Mouse (Mus musculus) ES-E14 (cell line): ENCODE data around the gene Emp3.

Experiments used
- CHD2 ChIP-seq: IDR thresholded peaks from 2 replicates; pipeline ENCODE4 v1.6.1; 2014; ENCODE audit warnings: mild to moderate bottlenecking, low read depth, low read length, inconsistent platforms
- MAFK ChIP-seq: IDR thresholded peaks from 2 replicates; pipeline ENCODE4 v1.6.1; 2014; ENCODE audit warnings: mild to moderate bottlenecking, low read depth, low read length, inconsistent platforms; ENCODE audit not compliant: insufficient read depth
- ZC3H11A ChIP-seq: IDR thresholded peaks from 2 replicates; pipeline ENCODE4 v1.6.1; 2012; ENCODE audit warnings: low read depth, mild to moderate bottlenecking, inconsistent platforms, low read length, borderline replicate concordance
- ZNF384 ChIP-seq: IDR thresholded peaks from 2 replicates; pipeline ENCODE4 v1.6.1; 2012; ENCODE audit warnings: low read depth, low read length, inconsistent platforms

DNA sequence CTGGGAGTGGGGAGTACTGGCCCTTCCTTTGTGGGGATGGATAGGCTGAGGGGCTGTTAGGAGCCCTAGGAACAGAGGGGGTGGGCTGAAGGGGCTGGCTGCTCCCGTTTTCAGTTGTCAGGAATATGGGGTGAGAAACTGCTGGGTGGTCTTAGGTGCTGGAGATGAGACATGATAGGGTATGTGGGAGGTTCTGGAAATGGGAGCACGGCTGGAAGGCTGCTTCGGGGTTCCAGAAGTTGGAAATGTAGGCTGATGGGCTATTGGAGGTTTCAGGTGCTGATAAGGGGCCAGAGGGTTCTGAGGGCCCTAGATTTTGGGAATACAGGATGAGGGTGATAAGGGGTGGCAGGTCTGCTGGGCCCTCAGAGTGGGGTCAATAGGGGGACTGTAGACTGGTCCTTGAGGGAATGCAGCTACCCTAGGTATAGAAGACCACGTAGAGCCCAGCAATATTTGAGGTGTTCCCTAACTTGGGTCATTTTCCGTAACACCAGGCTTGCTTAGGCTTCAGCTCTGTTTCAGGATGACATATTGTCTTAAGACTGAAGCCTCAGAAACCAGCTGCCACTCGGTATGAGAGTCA, 25.2 kb downstream of the Emp3 start:
- TF ChIP-seq MAFK (no peak), ZC3H11A (no peak), ZNF384 (no peak), CHD2 (no peak)
